Mouse (Mus musculus) erythroblast, embryonic 14.5 days (primary cell): ENCODE data around the gene D630003M21Rik. TPM values are rescaled to one million over a fixed set of nuclear protein-coding genes. Genes with fewer than 3 reads are reported as not detected.

Experiments
- H3K27me3 ChIP-seq: 2 replicates; pipeline ENCODE4 v1.6.1; 2012; ENCODE audit warnings: inconsistent platforms; ENCODE audit not compliant: control insufficient read depth
- H3K36me3 ChIP-seq: 2 replicates; pipeline ENCODE4 v1.6.1; 2012; ENCODE audit warnings: mild to moderate bottlenecking, inconsistent platforms; ENCODE audit not compliant: control insufficient read depth
- H3K4me1 ChIP-seq: 2 replicates; pipeline ENCODE4 v1.6.1; 2012; ENCODE audit warnings: inconsistent platforms; ENCODE audit not compliant: control insufficient read depth
- H3K4me3 ChIP-seq: replicated peaks from 2 replicates; pipeline ENCODE3; 2012; ENCODE audit warnings: moderate library complexity, mild to moderate bottlenecking, inconsistent platforms
- H3K9me3 ChIP-seq: 2 replicates; pipeline ENCODE4 v1.6.1; 2012; ENCODE audit warnings: low read length, inconsistent platforms, mixed read lengths; ENCODE audit not compliant: control insufficient read depth
- GATA1 ChIP-seq: IDR thresholded peaks from 2 replicates; pipeline ENCODE4 v1.6.1; 2012; ENCODE audit warnings: low read length, inconsistent platforms, mixed read lengths
- TAL1 ChIP-seq: IDR thresholded peaks from 3 replicates; pipeline ENCODE4 v1.6.1; 2012; ENCODE audit warnings: low read length, inconsistent platforms, mixed read lengths
- polyA plus RNA-seq: library from polyadenylated mRNA; stranded (reverse); fragments of >175 nt; gene quantifications from 2 replicates; pipeline ENCODE4 v1.2.3, GENCODE M21; 2012

Gene D630003M21Rik
- polyA plus RNA-seq, 1 experiment: 0.01 TPM

DNA sequence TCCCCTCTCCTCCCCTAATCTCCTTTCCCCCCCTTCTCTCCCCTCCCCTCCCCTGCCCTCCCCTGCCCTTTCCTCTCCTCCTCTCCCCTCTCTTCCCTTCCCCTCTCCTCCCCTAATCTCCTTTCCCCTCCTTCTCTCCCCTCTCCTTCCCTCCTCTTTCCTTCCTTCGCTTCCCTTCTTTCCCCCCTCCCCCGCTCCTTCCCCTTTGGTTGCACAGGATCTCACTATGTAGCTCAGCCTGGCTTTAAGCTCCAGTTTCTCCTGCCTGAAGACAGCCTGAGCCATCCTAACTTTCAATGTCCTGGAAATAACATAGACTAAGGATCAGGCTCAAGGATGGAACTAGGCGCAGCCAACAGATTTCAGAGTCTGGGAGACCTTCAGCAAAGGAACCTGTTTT lies 85.2 kb downstream of the D630003M21Rik start:
- TF ChIP-seq GATA1: no peak
- peak overlapping the region; percentile 79 for H3K4me3 ChIP-seq
- no peaks in the 10 kb centered on the region for H3K27me3 ChIP-seq
- H3K9me3 ChIP-seq: no peaks in the 10 kb centered on the region
- H3K4me1 ChIP-seq: peaks cover 93% of the 10 kb centered on the region
- H3K36me3 ChIP-seq: peaks cover 72% of the 10 kb centered on the region

DNA sequence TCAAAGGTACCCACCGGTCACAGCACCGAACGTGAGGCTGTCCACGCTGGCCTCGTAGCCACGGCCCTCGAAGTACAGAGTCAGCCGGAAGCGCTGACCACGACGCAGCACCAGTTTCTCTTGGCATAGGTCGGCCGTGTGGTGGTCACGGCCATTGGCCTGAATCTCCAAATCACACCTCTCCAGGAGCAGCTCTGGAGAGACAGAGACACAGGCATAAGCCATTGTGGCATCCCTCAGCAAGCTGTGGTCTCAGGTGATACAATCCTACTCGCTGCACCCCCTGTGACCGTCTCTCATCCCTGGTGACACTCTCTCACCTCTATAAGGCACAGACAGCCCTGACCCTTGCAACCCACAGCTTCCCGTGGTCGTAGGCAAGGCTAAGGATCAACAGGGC lies 86.0 kb downstream of the D630003M21Rik start:
- Histone ChIP-seq H3K36me3 (peaks cover 81% of the 10 kb centered on the region), H3K4me3 (peak overlapping the region; percentile 79), H3K27me3 (no peaks in the 10 kb centered on the region), H3K4me1 (peaks cover 97% of the 10 kb centered on the region), H3K9me3 (no peaks in the 10 kb centered on the region)
- TF ChIP-seq GATA1: no peak
- TF ChIP-seq TAL1: no peak

DNA sequence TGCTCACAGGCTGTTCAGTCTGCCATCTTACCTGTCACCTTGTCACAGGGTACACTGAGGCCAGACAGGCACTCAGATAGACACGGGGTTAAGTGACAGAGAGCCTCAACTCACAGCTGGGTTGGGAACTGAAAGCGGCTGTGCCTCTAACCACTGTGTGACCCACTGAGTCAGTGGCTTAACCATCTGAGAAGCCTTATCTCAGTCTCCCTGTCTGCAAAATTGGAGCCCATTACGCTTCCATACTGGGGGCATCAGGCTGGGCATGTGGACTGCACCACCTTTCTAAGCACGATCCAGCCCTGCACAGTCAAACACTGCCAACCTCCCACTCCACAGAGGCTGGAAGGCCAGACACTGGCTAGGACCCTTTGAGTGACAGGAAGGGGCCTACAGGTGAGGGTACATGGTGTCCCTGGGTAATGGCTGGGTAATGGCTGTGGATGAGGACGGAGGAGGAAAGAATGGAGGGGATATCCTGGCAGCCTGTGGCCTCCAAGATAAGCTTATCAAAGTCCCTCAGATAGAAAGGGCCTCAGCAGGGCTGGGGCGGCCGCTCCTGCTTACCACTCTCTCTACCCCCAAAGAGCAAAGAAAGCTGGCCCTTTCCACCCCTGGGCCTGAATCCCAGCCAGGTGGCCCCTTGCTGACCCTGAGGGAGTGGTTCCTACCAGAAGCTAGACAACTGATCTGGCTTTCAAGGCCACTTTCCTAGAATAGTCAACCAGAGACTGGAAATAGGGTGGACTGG lies 87.2 kb downstream of the D630003M21Rik start:
- Histone ChIP-seq H3K4me3 (peak overlapping the region; percentile 79), H3K9me3 (no peaks in the 10 kb centered on the region), H3K27me3 (no peaks in the 10 kb centered on the region), H3K4me1 (peaks cover 90% of the 10 kb centered on the region), H3K36me3 (peaks cover 92% of the 10 kb centered on the region)
- peak; percentile 95 for TF ChIP-seq TAL1
- peak; percentile 90 for TF ChIP-seq GATA1

DNA sequence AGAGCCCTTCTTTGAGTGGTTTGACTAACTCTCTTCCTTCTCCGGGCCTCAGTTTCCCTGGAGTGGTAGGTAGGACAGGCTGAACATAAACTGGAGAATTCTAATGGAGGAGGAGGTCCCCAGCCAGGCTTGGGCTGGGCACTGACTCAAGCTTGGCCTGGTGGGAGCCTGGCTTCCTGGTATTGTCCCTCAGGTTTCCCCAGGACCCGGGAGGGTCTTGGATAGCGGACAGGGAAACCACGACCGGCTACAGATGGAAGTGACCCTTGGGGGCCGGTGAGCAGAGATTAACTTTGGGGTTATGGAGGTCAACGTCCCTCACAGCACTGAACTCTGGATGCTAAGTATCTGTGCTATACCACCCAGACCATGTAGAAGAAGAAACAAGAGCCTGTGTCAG lies 87.8 kb downstream of the D630003M21Rik start:
- Histone ChIP-seq H3K9me3 (no peaks in the 10 kb centered on the region), H3K4me3 (peak overlapping the region; percentile 79), H3K27me3 (no peaks in the 10 kb centered on the region), H3K36me3 (peaks cover 98% of the 10 kb centered on the region), H3K4me1 (peaks cover 87% of the 10 kb centered on the region)
- TF ChIP-seq TAL1 (no peak), GATA1 (no peak)

DNA sequence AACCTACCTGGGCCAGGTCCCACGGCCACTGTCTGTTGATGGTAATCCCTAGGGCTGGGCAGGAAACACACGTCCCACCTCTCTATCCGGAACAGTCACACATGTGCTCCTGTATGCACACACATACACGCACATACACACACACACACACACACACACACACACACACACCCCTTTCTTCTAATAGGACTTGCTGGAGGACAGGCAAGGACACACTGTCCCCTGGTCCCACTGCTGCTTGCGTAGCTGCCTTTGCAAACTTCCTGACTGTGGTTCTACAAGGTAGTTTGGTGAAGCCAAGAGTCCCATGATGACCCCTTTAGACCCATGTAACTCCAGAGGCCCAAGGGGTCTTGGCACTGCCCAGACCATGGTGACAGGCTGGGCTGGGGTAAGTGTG lies 88.4 kb downstream of the D630003M21Rik start:
- Histone ChIP-seq H3K4me1 (peaks cover 85% of the 10 kb centered on the region), H3K9me3 (no peaks in the 10 kb centered on the region), H3K27me3 (no peaks in the 10 kb centered on the region), H3K4me3 (peak overlapping the region; percentile 79), H3K36me3 (peaks cover 99% of the 10 kb centered on the region)
- TF ChIP-seq GATA1 (no peak), TAL1 (no peak)

DNA sequence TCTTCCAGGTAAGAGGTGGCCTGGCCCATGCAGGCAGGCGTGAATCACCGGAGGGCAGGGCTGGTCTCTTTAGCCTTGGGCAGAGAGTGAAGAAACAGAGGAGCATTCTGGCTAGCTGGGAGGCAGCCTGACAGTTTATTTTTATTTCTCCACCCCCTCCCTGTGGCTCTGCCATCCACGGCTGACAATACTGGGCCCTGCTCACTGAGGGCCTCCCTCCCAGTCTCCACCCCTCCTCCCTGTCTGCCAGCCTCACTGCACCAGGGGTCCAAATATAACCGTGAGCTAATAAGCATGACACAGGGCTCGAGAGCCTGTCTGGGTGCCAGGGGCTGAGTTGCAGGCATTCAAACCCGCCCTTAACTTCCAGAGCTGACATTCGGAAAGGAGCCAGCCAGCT lies 89.4 kb downstream of the D630003M21Rik start:
- no peaks in the 10 kb centered on the region for H3K27me3 ChIP-seq
- H3K9me3 ChIP-seq: no peaks in the 10 kb centered on the region
- TF ChIP-seq GATA1 (no peak), TAL1 (no peak)
- peaks cover 80% of the 10 kb centered on the region for H3K4me1 ChIP-seq
- H3K4me3 ChIP-seq: peak overlapping the region; percentile 79
- peaks cover 99% of the 10 kb centered on the region for H3K36me3 ChIP-seq

DNA sequence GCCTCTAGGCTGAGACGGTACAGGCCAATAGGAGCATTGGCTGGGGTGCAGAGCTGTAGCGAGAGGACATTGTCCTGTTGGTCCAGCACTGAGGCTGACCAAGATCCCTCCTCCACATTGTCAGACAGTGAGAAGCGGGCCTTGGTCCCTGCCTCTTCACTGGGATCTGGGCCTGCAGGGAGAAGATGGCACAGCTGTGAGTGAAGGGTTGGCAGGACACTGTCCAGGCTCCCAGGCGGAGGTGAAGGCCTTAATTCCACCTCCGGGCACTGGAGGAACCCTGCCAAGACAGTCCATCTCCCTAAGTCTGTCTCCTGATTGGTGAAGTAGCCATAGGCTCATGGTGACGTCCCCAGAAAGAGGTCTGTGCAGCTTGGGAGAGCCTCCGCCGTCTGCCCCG lies 90.2 kb downstream of the D630003M21Rik start:
- H3K4me1 ChIP-seq: peaks cover 77% of the 10 kb centered on the region
- no peak for TF ChIP-seq TAL1
- TF ChIP-seq GATA1: no peak
- no peaks in the 10 kb centered on the region for H3K9me3 ChIP-seq
- H3K36me3 ChIP-seq: peaks cover 99% of the 10 kb centered on the region
- H3K4me3 ChIP-seq: no peak overlapping the region
- no peaks in the 10 kb centered on the region for H3K27me3 ChIP-seq

DNA sequence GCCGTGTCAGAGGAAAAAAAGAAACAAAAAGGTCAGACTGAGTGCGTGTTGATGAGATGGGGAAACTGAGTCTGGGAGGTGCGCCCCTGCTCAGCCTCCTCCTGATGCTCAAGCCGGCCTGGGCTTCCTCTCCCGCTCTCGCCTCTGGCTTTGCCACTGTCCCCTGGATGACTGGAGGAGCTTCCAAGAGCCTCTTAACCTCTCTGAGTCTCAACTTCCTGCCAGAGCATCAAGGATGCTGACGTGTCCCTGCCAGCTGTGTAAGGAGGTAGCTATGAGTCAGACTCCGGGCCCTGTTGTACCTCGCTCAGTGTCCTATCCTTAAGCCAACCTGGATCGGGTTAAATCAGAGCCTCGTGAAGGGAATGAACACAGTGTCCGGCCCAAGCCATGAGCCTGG lies 91.3 kb downstream of the D630003M21Rik start:
- Histone ChIP-seq H3K36me3 (peaks cover 100% of the 10 kb centered on the region), H3K9me3 (no peaks in the 10 kb centered on the region), H3K4me1 (peaks cover 71% of the 10 kb centered on the region), H3K4me3 (no peak overlapping the region), H3K27me3 (no peaks in the 10 kb centered on the region)
- TF ChIP-seq TAL1 (no peak), GATA1 (no peak)

DNA sequence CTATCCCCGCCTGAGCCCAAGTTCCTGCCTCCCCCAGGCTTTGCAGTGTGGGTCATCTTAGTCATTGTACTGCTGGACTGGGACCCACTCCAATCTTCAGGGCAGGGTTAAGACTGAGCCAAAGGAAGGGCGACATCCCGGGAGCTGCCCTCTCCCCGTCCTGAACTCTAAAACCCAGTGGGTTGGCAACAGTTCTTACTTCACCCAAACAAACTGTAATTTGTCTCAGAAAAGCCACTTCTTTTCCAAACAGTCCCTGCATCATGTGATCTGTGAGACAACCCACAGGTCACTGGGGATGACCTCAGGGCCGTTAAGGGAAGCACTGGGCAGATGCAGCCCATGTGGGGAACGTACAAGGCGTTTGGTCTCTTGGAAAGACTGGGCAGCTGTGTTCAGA lies 92.8 kb downstream of the D630003M21Rik start:
- Histone ChIP-seq H3K27me3 (no peaks in the 10 kb centered on the region), H3K36me3 (peaks cover 100% of the 10 kb centered on the region), H3K4me1 (peaks cover 58% of the 10 kb centered on the region), H3K4me3 (no peak overlapping the region), H3K9me3 (no peaks in the 10 kb centered on the region)
- TF ChIP-seq TAL1: no peak
- TF ChIP-seq GATA1: no peak

DNA sequence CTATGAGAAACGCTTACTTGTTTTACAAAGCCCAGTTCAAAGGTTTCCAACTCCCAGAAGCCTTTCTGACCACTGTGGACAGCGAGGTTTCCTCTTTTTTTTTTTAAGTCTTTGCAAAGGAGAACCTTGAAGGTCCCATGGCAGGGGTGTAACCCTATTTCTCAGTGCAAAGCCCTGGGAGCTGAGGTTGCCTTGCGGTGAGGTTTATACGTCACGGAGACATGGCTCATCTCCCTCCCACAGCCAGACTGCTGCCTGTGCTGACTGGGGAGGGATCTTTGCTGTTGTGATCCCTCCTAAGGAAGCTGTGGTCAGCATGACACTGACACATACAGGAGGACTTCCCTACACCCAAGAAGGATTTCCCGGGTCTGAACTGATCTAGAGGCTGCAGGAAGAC lies 96.0 kb downstream of the D630003M21Rik start:
- H3K9me3 ChIP-seq: no peaks in the 10 kb centered on the region
- H3K36me3 ChIP-seq: peaks cover 100% of the 10 kb centered on the region
- H3K4me1 ChIP-seq: peaks cover 39% of the 10 kb centered on the region
- H3K4me3 ChIP-seq: no peak overlapping the region
- no peak for TF ChIP-seq TAL1
- no peak for TF ChIP-seq GATA1
- H3K27me3 ChIP-seq: no peaks in the 10 kb centered on the region

Other genes with a start within 250 kb of the D630003M21Rik start
- gene Tti1, start 200.8 kb downstream of the D630003M21Rik start, polyA plus RNA-seq: 0.45 and 1.1 TPM in 2 replicates
- 2.3 and 3.4 TPM in 2 replicates for gene Rprd1b, start 200.7 kb downstream of the D630003M21Rik start, polyA plus RNA-seq
- 8.3 and 11.3 TPM in 2 replicates for gene Tgm2, start 82.8 kb downstream of the D630003M21Rik start, polyA plus RNA-seq
- not detected in 2 replicates for gene Bpi, start 28.9 kb upstream of the D630003M21Rik start, polyA plus RNA-seq
- gene Lbp, start 77.3 kb upstream of the D630003M21Rik start, polyA plus RNA-seq: 0.01 and 0.09 TPM in 2 replicates
- not detected in 2 replicates for gene Snhg11, start 146.4 kb upstream of the D630003M21Rik start, polyA plus RNA-seq
- 0.24 and 0.34 TPM in 2 replicates for gene Ralgapb, start 180.6 kb upstream of the D630003M21Rik start, polyA plus RNA-seq